Mouse (Mus musculus) brain, embryonic 14.5 days (tissue): ENCODE results near the gene Robo1. TPM values are rescaled to one million over a fixed set of nuclear protein-coding genes. Genes with fewer than 3 reads are reported as not detected.

Experiments used
- DNase-seq: peaks from one replicate; pipeline ENCODE4 v3.0.0-alpha.2; 2011; ENCODE audit warnings: low read depth
- CTCF ChIP-seq: fragments of 200-500 bp; IDR thresholded peaks from 2 replicates; pipeline ENCODE4 v1.5.1; 2012; ENCODE audit warnings: inconsistent platforms, mild to moderate bottlenecking, moderate library complexity, borderline replicate concordance; ENCODE audit not compliant: insufficient read depth, insufficient read length; ENCODE audit errors: extremely low read depth
- POLR2A ChIP-seq: fragments of 200-500 bp; IDR thresholded peaks from 2 replicates; pipeline ENCODE4 v1.6.1; 2012; ENCODE audit warnings: mild to moderate bottlenecking, inconsistent platforms, borderline replicate concordance; ENCODE audit not compliant: poor library complexity, insufficient read depth, insufficient read length, severe bottlenecking; ENCODE audit errors: extremely low read depth
- polyA plus RNA-seq: library from polyadenylated mRNA; depleted of rRNA; stranded (reverse); fragments of >200 nt; gene quantifications from 2 replicates; pipeline ENCODE4 v1.2.3, GENCODE M21; 2012

Gene Robo1
- polyA plus RNA-seq, 1 experiment = 97.8 TPM

DNA sequence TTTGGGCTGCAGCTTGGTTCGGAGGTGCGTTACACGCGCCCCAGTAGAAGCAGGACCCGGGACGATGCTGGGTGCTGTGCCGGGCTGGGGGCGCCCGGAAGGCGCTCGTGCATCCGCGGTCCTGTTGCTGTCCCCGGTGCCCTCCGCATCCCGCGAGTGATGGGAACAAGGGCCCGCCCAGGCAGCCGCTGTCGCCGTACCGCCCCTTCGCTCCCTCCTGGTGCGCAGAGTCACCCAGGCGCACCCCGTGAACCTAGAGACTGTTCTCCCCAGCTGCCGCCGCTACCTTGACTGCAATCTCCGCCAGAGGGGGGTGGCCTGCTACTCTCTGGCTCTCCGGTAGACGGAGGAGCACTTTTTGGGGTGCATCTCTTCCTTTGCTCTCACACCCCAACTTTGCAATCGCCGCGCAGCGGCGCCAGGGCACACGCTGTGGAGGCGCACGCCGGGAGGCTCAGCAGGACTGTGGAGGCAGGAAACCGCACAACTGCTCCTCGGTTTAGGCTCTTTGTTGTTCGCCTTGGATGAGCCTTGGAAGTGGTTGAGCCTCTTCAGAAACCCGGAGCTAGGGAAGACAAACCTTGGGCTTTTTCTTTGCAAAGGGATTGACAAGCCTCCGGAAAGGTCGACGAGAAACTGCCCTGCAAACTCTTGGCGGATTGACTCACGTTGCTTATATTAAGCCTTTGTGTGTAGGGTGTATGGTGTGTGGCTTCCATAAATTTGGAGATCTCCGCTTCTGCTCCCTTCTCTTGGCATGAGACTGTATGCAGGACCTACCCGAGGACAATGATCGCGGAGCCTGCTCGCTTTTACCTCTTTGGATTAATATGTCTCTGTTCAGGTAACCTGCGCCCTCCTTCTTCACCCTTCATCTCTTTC lies 355.5 kb downstream of the Robo1 start:
- TF ChIP-seq POLR2A (no peak), CTCF (peak; percentile 21; the same call in 1 of the 2 replicates)
- DNase-seq = peak; percentile 74

DNA sequence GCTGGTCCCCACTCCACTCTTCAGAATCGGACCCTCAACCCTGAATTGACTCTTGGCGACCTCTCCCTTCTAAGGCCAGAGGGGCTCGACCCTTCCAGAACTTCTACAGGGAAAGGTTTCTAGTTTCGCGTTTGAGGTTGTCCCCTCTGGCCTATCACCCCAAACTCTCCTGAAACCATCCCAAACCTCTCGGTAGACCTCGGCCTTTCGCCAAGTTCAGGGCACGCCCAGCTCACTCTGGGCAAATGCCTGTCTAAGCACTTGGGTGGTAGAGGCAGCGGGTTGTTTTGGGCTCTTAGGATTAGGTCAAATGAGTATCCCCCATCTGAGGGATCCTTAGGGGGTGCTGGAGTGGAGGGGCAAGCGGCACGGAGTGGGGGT lies 356.1 kb downstream of the Robo1 start:
- DNase-seq = peak; percentile 43
- no peak for TF ChIP-seq POLR2A
- TF ChIP-seq CTCF = no peak

DNA sequence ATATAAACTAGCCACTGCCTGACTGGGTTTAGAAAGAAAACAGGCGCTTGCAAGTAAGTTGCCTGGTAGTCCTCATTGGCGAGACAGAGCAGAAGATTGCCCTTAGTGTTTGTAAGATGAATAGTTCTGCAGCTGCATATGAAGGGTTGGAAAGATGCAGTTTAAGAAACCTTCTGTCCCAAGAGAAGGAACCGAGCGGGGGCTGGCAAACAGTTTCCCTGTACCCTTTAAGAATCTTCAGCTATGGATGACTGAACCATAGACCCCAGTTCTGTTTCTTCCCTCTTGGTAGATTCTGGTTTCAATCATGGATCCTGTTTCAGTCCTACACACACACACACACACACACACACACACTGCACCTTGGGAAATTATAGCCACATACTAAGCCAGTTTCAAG lies 356.7 kb downstream of the Robo1 start:
- peak; percentile 52 for DNase-seq
- TF ChIP-seq CTCF = no peak

DNA sequence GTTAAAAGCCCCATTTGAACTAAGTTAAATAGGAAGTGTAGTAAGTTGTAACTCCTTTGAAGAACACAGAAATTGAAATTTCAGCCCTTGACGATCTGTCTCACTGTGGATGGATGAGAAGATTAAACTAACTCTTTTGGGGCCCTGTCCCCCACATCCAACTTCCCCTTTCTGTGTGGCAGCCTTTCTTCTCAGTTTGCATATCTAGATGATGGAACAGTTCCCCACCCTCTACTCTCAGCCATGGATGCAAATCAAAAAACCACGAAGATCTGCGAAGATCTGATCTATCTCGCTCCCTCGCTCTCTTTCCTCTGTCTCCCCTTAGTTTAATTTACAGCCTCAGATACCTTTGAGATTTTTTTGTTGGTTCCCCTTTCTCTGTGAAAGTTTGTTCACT lies 357.3 kb downstream of the Robo1 start:
- TF ChIP-seq POLR2A (no peak), CTCF (no peak)
- no peak for DNase-seq

DNA sequence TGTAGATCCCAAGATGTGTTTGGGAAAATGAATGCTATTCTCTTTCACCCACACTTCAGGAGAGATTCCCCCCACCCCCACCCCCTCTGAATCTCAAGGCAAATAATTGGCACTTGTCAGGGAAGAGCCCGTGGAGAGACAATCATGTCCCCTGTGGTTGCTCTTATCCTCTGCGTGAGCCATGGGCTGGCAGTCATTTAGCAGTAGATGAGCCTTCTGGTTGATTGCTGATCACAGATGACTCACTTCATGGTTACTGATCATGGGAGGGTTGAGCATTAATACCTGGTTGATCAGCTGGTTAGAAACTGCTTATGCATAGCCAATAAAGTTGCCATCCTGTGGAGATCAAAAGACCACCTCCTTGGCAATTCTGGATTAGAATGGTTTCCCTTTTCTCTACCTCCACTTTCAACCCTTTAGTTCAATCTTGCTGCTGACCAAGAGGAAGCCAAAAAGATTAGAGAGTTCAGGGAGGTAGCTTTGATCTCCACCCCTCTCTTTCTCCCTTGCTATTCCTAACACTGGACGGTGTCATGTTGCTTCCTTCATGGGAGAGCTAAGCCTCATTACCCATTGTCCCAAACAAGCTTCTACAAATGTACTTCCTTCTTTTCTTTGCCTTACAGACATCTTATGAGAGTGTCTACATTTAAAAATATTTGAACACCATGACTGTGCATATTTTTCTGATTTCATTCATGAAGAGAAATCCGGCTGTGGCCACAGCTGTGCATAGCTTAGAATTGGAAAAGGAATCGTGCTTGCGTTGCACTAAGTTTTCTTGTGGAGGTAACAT lies 362.3 kb downstream of the Robo1 start:
- no peak for TF ChIP-seq POLR2A
- no peak for TF ChIP-seq CTCF
- peak; percentile 68 for DNase-seq

DNA sequence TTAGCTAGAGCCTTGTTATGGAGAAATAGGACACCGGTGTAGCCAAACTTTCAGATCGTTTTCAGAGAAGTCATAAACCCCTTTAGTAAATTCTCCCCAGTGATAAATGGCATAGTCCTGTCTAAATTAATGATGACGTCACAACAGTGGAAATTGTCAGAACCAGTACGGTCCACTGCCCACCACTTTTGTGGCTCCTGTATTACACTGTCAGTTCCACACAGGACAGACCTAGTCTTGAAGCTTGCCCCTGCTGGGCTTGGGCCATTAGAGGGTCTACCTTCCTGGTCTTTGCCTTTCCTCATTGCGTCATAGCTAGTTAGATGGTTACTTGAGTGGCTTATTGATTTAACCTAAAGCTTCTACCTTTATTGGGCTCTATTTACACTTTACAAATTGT lies 369.1 kb downstream of the Robo1 start:
- DNase-seq = no peak
- no peak for TF ChIP-seq CTCF
- no peak for TF ChIP-seq POLR2A

DNA sequence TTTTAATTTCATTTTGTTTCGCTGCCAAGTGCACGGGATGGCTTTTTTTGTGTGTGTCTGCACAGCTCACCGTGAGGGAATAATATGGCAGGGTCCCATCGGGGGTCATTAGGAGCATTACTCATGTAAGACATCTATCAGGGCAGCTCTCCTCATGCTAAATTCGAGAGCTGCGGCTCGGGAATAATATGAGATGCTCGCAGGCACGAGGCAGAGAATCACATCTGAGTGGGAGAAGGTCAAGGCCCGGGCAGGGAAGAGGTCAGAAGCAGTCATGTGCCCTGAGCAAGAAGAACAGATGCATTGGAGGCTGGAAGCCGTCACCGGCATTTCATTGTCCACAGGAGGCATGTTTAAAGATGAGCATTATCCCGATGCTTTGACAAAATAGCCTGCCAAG lies 370.3 kb downstream of the Robo1 start:
- peak; percentile 72 for DNase-seq
- TF ChIP-seq POLR2A (no peak), CTCF (no peak)

DNA sequence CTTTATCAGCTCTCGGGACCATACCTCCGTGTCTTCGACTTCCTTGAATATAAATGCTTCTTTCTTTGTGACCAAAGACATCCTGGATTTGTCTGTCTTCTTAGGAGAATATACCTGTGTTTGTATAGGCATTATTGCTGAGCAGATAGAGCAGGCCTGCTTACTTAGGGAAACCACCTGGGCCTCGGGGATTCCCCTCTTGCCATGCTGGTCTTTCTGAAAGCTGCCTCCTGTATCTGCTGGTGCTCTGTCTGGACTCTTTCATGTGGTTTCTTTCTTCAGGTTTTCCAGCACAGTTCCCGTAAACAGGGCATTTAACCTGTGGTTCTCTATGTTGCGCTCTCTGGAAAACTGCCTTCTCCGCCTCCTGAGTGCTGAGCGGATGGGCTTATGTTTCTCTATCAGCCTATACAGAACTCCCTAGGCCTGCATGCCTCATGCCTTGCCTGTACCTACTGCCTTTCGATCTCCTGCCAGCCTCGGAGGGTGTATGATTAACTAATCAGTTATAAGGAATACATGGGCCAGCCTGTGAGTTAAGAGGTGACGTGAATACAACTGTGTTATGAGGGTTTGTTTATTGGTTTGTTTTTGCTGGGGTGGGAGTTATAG lies 370.9 kb downstream of the Robo1 start:
- TF ChIP-seq CTCF (no peak), POLR2A (no peak)
- peak; percentile 41 for DNase-seq

DNA sequence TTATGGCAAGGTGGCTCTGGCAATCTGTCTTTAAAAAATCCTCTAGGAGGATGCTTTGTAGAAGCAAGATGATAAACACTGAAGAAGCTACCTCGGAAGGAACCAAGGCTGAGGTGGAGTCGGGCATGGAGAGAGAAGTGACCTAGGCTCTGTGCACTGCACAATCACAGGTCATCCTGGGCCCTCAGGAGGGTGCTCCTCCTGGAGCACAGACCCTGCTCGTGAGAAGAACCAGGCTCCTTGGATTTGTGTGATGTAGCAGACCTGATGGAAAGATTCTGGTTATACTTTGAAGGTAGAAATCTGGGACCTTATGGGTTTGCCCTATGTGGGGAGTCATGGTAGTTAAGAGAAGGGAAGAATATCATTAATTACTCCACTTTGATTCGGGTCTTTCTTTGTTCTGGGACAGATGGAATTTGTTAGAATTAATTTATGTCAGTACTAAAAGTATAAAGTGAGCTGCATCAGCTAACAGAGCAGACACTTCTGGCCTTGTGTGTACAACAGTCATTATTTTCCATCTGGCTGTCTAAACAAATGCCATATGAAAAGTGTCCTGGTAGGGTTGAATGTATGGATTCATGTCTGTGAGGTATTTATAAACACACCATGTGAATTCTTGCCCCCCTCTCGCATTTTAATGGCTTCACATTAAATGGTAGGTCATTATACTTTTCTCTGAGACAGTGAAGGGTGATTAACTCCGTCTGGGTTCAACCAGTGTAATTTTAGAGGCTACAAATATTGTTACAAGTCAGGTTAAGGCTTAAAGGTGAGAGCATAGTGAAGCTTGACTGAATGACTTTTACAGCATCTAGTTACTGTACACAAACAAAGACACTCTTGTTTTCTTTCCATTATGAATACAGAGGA lies 377.7 kb downstream of the Robo1 start:
- DNase-seq = no peak
- no peak for TF ChIP-seq POLR2A
- TF ChIP-seq CTCF = no peak

DNA sequence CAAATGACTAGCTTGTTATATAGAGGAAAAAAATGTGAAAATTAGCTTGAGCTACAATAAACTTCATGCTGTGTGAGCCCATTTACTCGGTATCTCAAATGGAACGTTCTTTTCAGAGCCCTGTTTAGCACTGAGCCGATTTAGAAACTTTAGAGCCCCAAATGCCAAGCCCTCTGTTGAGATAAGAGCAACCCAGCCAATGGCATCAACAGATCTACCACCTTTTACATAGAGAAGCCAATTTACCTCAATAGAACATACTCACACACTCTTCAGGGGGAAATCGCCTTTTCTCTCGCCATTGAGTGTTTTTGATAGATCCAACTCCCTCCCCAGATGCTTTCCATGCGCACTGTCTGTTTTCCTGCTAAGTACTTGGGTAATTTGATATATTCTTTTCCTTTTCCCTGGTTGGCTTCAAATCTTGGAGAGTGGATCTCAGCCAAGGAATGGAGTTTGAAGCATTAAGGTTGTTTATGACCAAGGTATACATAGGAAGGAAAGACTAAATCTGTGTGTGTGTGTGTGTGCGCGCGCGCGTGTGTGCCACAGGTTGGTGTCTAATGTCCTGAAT lies 378.5 kb downstream of the Robo1 start:
- peak; percentile 37 for DNase-seq
- no peak for TF ChIP-seq CTCF
- TF ChIP-seq POLR2A = no peak
